Mouse (Mus musculus) hindbrain, embryonic 16.5 days (tissue): Measurements from ENCODE around the gene Rem2. TPM values are rescaled to one million over a fixed set of nuclear protein-coding genes. Genes with fewer than 3 reads are reported as not detected.

Experiments used
- ATAC-seq: fragments of 200-750 bp; cut with Nextera tagmentation; 2 replicates; pipeline ENCODE4 v1.8.0; 2017; ENCODE audit warnings: moderate TSS enrichment, moderate library complexity
- H3K27ac ChIP-seq: fragments of 300-500 bp; sonication (generic); 2 replicates; pipeline ENCODE4 v1.5.1; 2014; ENCODE audit warnings: low read depth, mild to moderate bottlenecking, control low read depth, low read length, moderate library complexity
- H3K27me3 ChIP-seq: fragments of 300-500 bp; sonication (generic); replicated peaks from 2 replicates; pipeline ENCODE4 v1.6.1; 2014; ENCODE audit warnings: low read length; ENCODE audit not compliant: control insufficient read depth, insufficient read depth
- H3K36me3 ChIP-seq: fragments of 300-500 bp; sonication (generic); 2 replicates; pipeline ENCODE4 v1.6.1; 2014; ENCODE audit warnings: mild to moderate bottlenecking, low read length, moderate library complexity, mixed read lengths; ENCODE audit not compliant: control insufficient read depth, insufficient read depth
- H3K4me1 ChIP-seq: fragments of 300-500 bp; sonication (generic); 2 replicates; pipeline ENCODE4 v1.6.1; 2014; ENCODE audit warnings: low read depth, low read length; ENCODE audit not compliant: control insufficient read depth, insufficient read depth
- H3K4me2 ChIP-seq: fragments of 300-500 bp; sonication (generic); 2 replicates; pipeline ENCODE4 v1.6.1; 2014; ENCODE audit warnings: mild to moderate bottlenecking, low read length, control low read depth, moderate library complexity
- H3K4me3 ChIP-seq: fragments of 300-500 bp; sonication (generic); 2 replicates; pipeline ENCODE4 v1.5.1; 2014; ENCODE audit warnings: mild to moderate bottlenecking, low read length, control low read depth, moderate library complexity
- H3K9ac ChIP-seq: fragments of 300-500 bp; sonication (generic); 2 replicates; pipeline ENCODE4 v1.6.1; 2014; ENCODE audit warnings: low read depth, mild to moderate bottlenecking, control low read depth, low read length, moderate library complexity
- H3K9me3 ChIP-seq: fragments of 300-500 bp; sonication (generic); 2 replicates; pipeline ENCODE4 v1.6.1; 2014; ENCODE audit warnings: mild to moderate bottlenecking, low read length, moderate library complexity; ENCODE audit not compliant: control insufficient read depth
- WGBS: fragments of 180-500 bp; shearing (Covaris S2); extraction: QIAGEN DNeasy Blood & Tissue Kit; methylation state at CpG from one replicate; pipeline ENCODE4 v1.1.7; 2014; 5-methylcytosine and 5-hydroxymethylcytosine counted together
- polyA plus RNA-seq: library from polyadenylated mRNA; unstranded; fragments of >200 nt; fragmentation: Nextera tagmentation; extraction: Ambion mirVana; gene quantifications from 2 replicates; pipeline ENCODE4 v1.2.1, GENCODE M21; 2015

Gene Rem2
- polyA plus RNA-seq, 1 experiment from 2014 or later, result 38.5 TPM

- Histone ChIP-seq H3K27me3 (peaks cover 3% of the 10 kb centered on the region; the same call in 1 of the 2 replicates), H3K4me3 (peak overlapping the region; percentile 63), H3K27ac (peak overlapping the region; percentile 90), H3K9ac (peak overlapping the region; percentile 78), H3K4me2 (peak overlapping the region; percentile 78), H3K36me3 (0 out of 2 replicates have a peak, but pooled peaks cover 5% of the 10 kb centered on the region), H3K9me3 (no peaks in the 10 kb centered on the region), H3K4me1 (peaks cover 21% of the 10 kb centered on the region)
- 2% methylated on average over 51 of the region's 54 CpGs for WGBS
- peak; percentile 25; the same call in 1 of the 2 replicates for ATAC-seq
These were observed 43.6 kb upstream of the Rem2 start for GRCm38 (mm10) chr14:54432078-54432836.

GRCm38 (mm10) chr14:54432837-54433830 is 42.8 kb upstream of the Rem2 start:
- Histone ChIP-seq H3K27ac (peak overlapping the region; percentile 90), H3K27me3 (peaks cover 3% of the 10 kb centered on the region; the same call in 1 of the 2 replicates), H3K9ac (peak overlapping the region; percentile 78), H3K4me2 (peak overlapping the region; percentile 78), H3K36me3 (0 out of 2 replicates have a peak, but pooled peaks cover 5% of the 10 kb centered on the region), H3K4me1 (peaks cover 15% of the 10 kb centered on the region), H3K4me3 (peak overlapping the region; percentile 63), H3K9me3 (no peaks in the 10 kb centered on the region)
- peak; percentile 66 for ATAC-seq
- WGBS, result 37% methylated on average over 17 of the region's 17 CpGs

- Histone ChIP-seq H3K4me2 (peak overlapping the region; percentile 78), H3K9ac (peak overlapping the region; percentile 0; the same call in 1 of the 2 replicates), H3K9me3 (no peaks in the 10 kb centered on the region), H3K4me3 (peak overlapping the region; percentile 63), H3K27ac (no peak overlapping the region), H3K27me3 (peaks cover 3% of the 10 kb centered on the region; the same call in 1 of the 2 replicates), H3K36me3 (0 out of 2 replicates have a peak, but pooled peaks cover 5% of the 10 kb centered on the region), H3K4me1 (peaks cover 15% of the 10 kb centered on the region)
- ATAC-seq, result no peak
- WGBS, result 66% methylated on average over 12 of the region's 12 CpGs
These were observed 41.9 kb upstream of the Rem2 start for GRCm38 (mm10) chr14:54433941-54434531.

GRCm38 (mm10) chr14:54435194-54435918 is 40.5 kb upstream of the Rem2 start:
- no peaks in the 10 kb centered on the region for H3K36me3 ChIP-seq
- ATAC-seq, result no peak
- peaks cover 3% of the 10 kb centered on the region; the same call in 1 of the 2 replicates for H3K27me3 ChIP-seq
- no peak overlapping the region for H3K27ac ChIP-seq
- no peak overlapping the region for H3K9ac ChIP-seq
- no peak overlapping the region for H3K4me2 ChIP-seq
- no peak overlapping the region for H3K4me3 ChIP-seq
- peaks cover 12% of the 10 kb centered on the region for H3K4me1 ChIP-seq
- no peaks in the 10 kb centered on the region for H3K9me3 ChIP-seq
- WGBS, result 85% methylated on average over 11 of the region's 11 CpGs

- 87% methylated on average over 12 of the region's 12 CpGs for WGBS
- no peak for ATAC-seq
- H3K36me3 ChIP-seq, result no peaks in the 10 kb centered on the region
- H3K4me3 ChIP-seq, result no peak overlapping the region
- no peaks in the 10 kb centered on the region; the same call in 1 of the 2 replicates for H3K4me1 ChIP-seq
- H3K9ac ChIP-seq, result no peak overlapping the region
- H3K4me2 ChIP-seq, result no peak overlapping the region
- H3K27ac ChIP-seq, result no peak overlapping the region
- H3K27me3 ChIP-seq, result no peaks in the 10 kb centered on the region
- H3K9me3 ChIP-seq, result no peaks in the 10 kb centered on the region
These were observed 36.7 kb upstream of the Rem2 start for GRCm38 (mm10) chr14:54439155-54439554.

- no peak for ATAC-seq
- H3K27ac ChIP-seq, result no peak overlapping the region
- 66% methylated on average over 7 of the region's 7 CpGs for WGBS
- no peaks in the 10 kb centered on the region for H3K4me1 ChIP-seq
- no peaks in the 10 kb centered on the region for H3K36me3 ChIP-seq
- H3K9me3 ChIP-seq, result no peaks in the 10 kb centered on the region
- no peak overlapping the region for H3K4me2 ChIP-seq
- no peak overlapping the region for H3K9ac ChIP-seq
- H3K27me3 ChIP-seq, result no peaks in the 10 kb centered on the region
- no peak overlapping the region for H3K4me3 ChIP-seq
These were observed 36.3 kb upstream of the Rem2 start for GRCm38 (mm10) chr14:54439610-54440009.

GRCm38 (mm10) chr14:54440538-54440937 is 35.4 kb upstream of the Rem2 start:
- no peak overlapping the region for H3K9ac ChIP-seq
- H3K27ac ChIP-seq, result no peak overlapping the region
- no peak overlapping the region for H3K4me2 ChIP-seq
- ATAC-seq, result no peak
- WGBS, result 93% methylated on average over 13 of the region's 14 CpGs
- no peaks in the 10 kb centered on the region for H3K9me3 ChIP-seq
- no peaks in the 10 kb centered on the region for H3K4me1 ChIP-seq
- no peak overlapping the region for H3K4me3 ChIP-seq
- no peaks in the 10 kb centered on the region for H3K36me3 ChIP-seq
- no peaks in the 10 kb centered on the region for H3K27me3 ChIP-seq

GRCm38 (mm10) chr14:54441365-54441764 is 34.5 kb upstream of the Rem2 start:
- Histone ChIP-seq H3K36me3 (no peaks in the 10 kb centered on the region), H3K4me2 (no peak overlapping the region), H3K4me3 (no peak overlapping the region), H3K9ac (no peak overlapping the region), H3K4me1 (no peaks in the 10 kb centered on the region), H3K9me3 (no peaks in the 10 kb centered on the region), H3K27me3 (no peaks in the 10 kb centered on the region), H3K27ac (no peak overlapping the region)
- ATAC-seq, result no peak
- 72% methylated on average over 4 of the region's 4 CpGs for WGBS
